Comparison of ENCODE assay signal across 24 mouse cellular contexts in genomic region chr4:127859505-127859904, GRCm38 (mm10).
DNase-seq lines count a peak whose midpoint lies in the region; ATAC-seq and TF ChIP-seq lines count a peak whose summit lies in the region.
"Had no signal": no experiment of that assay in that cellular context is flagged by ENCODE, and none has a peak within 500 bp of the region (broad histone marks: within the 10 kb centered on the region; RNA-seq: fewer than 3 reads in every experiment).

No protein-coding gene starts in this region.

- DNase-seq in cerebellum, postnatal 10 days = peak; percentile 55 to 69
- DNase-seq in cerebellum, adult 9-11 months = no peak
- no peak for DNase-seq in layer of hippocampus, adult 2 months (ENCODE audit: low spot score in 2 of 2)
- no peak for DNase-seq in layer of hippocampus, adult 9-11 months
- peak; percentile 70 to 75 for DNase-seq in right cerebral cortex, postnatal 10 days (ENCODE audit: low spot score in 2 of 2)
- DNase-seq in right cerebral cortex, adult 18-20 months = no peak
- DNase-seq: adrenal gland, adult 8-10 months; adrenal gland, postnatal 36 days; B cell, adult 2 months; cerebellum, adult 11 months; gastrocnemius, adult 2 months; gastrocnemius, postnatal 25 days; heart, postnatal 10 days; heart, postnatal 4 days had no signal

- H3K4me3 ChIP-seq in layer of hippocampus, adult 2 months = no peak overlapping the region
- H3K4me3 ChIP-seq: embryonic facial prominence, embryonic 10.5 days; erythroblast, embryonic 14.5 days; forebrain, embryonic 10.5 days; gastrocnemius, adult 2 months; heart, embryonic 10.5 days; hindbrain, embryonic 12.5 days had no signal

- no peak for TF ChIP-seq CTCF in layer of hippocampus, adult 2 months (conservative IDR thresholded peaks at IDR 0.05)

- ATAC-seq in erythroblast, adult 5-6 weeks (replicated peaks; ENCODE audit: low FRiP score, poor library complexity, severe bottlenecking) = no peak
- ATAC-seq: CD4-positive, CD25-positive, alpha-beta regulatory T cell, adult 4 months; forebrain, embryonic 14.5 days; hindbrain, embryonic 16.5 days; inflammation-experienced regulatory T-cells, adult 6 months had no signal

- 0 out of 2 replicates have a peak overlapping the region, but pooled peaks have one; percentile 28 for H3K27ac ChIP-seq in layer of hippocampus, adult 2 months
- H3K27ac ChIP-seq: embryonic facial prominence, embryonic 10.5 days; forebrain, embryonic 10.5 days; gastrocnemius, adult 2 months; heart, embryonic 10.5 days; hindbrain, embryonic 12.5 days had no signal

Comparison
In these comparisons a context has a peak if more than half of its experiments do, and no peak if none do; other contexts are left out.
1. DNase-seq: peak in cerebellum, postnatal 10 days (2 of 2) and right cerebral cortex, postnatal 10 days (2 of 2); none in cerebellum, adult 9-11 months (single experiment), layer of hippocampus, adult 2 months (0 of 2), layer of hippocampus, adult 9-11 months (single experiment) and right cerebral cortex, adult 18-20 months (single experiment).